Mouse (Mus musculus) heart, adult 2 months (tissue): ENCODE data around the gene Ube2o.

ENCODE experiments used
- CTCF ChIP-seq: fragments of 200-600 bp; IDR thresholded peaks from 2 replicates; pipeline ENCODE4 v1.8.1; 2022; ENCODE audit warnings: antibody characterized with exemption, mild to moderate bottlenecking, moderate library complexity
- EP300 ChIP-seq: fragments of 200-500 bp; IDR thresholded peaks from 2 replicates; pipeline ENCODE4 v1.6.1; 2011; ENCODE audit warnings: low read depth, low read length, control low read depth; ENCODE audit not compliant: insufficient read depth
- POLR2A ChIP-seq: fragments of 200-500 bp; IDR thresholded peaks from 2 replicates; pipeline ENCODE4 v1.6.1; 2011; ENCODE audit warnings: mild to moderate bottlenecking, low read depth, low read length, control low read depth; ENCODE audit not compliant: insufficient read depth

DNA sequence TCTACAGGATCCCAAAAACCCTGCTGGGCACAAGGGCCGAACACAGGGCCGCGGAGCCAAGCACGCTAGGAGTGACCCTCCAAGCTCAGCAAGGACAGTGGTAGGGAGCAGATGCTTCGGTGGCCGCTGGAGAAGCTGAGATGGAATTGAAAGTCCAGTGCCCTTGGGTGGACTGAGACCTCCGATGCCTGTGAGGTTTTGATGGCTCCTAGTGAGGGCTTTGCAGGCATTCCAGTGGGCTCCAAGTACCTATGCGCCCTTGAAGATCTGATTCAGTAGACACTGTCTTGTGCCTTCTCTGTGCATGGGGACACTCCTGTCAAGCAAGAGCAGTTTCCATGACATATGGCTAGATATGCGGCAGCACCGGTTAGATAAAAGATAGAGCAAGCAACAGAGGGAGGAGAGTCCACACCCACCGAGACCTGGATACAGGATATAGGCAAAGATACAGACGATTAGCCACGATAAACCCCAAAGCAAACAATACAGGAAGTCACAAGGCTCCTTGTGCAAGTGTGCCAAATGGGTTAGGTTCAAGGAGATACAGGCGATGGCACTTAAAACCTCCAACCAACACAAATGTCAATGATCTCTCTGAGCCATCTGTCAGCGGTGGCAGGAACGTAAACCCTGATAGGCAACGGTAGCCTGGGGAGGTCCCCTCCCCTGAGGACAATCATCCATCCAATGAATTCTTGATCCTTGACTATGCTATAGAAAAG is 74.9 kb downstream of the Ube2o start:
- TF ChIP-seq CTCF (no peak), POLR2A (no peak), EP300 (no peak)
